Mouse (Mus musculus) 416B (cell line): Measurements from ENCODE around the gene Tm9sf4.

Experiments
- DNase-seq: peaks from one replicate; pipeline ENCODE4 v3.0.0; 2011; ENCODE audit warnings: low read depth

Gene Tm9sf4

DNA sequence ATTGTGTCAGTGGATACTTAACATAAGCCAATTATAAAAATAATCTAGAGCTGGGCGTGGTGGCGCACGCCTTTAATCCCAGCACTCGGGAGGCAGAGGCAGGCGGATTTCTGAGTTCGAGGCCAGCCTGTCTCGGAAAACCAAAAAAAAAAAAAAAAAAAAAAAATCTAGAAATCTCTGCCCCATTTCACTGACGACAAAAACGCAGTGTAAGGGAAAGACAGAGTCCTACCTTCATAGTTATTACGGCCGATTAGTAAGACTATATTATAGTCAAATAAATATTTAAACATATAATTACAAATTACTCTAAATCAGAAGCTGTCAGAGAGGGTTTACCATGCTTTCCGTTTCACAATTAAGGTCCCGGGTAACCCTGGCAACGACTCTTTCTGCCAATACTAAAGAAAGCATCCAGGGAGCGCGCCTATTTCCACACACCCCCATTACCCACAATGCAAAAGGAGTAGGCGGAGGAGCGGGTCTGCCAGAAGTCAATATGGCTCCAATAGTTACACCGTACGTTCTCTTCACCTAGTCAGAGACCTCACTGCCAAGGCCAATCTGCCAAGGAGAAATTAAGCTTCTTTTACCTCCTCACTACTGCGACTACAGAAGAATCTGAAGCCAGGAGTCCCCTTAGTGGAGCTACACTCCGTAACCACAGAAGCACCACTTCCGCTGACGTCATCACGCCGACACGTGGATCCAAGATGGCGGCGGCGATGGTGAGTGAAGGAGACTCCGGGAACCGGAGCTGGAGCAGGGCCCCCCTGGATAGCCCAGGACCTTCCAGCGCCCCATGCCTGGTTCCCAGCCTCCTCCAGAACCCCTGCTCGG is at the start of gene Tm9sf4:
Tm9sf4 (plus strand) TSS at position 460 of the 840 bp plus-strand sequence.
- peak; percentile 96 for DNase-seq

DNA sequence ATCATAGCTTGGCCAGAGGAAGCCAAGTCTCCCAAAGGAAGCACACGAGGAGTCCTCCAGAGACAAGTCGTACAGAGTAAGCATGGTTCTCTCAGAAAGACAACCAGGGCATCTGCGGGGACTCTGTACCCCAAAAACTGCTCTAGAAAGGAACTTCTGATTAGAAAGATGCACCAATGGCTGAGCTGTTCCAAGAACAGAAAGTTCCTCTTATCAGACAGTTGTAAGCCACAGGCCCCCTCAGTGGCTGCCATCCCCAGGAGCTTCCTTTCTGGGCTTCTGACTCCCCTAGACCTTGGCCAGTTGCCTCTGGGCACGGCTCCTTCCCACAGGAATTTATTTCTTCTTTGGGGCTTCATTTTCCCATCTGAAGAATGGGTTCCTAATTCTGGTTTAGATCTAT is 45.4 kb upstream of the Tm9sf4 start:
- no peak for DNase-seq

DNA sequence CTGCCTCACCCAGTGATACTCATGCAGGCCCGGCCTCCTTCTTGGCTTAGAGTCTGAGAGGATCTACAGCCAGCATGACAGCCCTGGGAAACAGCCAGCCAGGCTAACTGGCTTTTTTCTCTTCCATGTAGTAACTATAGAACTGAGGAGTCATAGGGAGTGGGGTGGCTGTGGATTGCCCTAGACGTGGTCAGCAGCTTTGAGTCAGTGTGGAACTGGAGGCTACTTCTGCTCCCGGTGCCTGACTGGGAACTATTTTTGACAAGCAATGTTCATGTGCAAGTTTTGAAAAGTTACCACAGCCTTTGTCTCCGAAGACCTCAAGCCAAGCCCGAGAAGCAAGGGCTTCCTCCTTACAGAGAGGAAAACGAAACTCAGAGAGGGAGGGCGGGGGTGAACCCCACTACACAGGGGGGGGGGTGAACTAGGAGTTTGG is 44.0 kb upstream of the Tm9sf4 start:
- DNase-seq: peak; percentile 47

DNA sequence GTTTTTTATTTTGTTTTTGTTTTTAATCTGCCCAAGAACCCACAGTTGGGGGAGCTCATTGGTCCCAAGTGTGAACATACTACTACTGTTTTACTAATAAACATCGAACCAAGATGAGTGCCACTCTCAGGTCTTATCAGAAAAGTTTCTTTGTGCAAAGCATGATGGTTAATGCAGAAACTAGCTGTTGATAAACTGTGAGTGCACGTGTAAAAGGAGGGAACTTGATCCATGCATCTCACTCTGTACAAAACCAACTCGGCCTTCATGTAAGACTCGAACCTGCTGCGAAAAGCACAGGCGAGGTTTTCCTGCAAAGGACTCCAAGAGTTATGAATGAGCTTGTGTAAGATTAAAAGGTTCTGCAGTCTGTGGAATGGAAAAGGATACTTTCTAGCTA is 41.6 kb upstream of the Tm9sf4 start:
- no peak for DNase-seq

DNA sequence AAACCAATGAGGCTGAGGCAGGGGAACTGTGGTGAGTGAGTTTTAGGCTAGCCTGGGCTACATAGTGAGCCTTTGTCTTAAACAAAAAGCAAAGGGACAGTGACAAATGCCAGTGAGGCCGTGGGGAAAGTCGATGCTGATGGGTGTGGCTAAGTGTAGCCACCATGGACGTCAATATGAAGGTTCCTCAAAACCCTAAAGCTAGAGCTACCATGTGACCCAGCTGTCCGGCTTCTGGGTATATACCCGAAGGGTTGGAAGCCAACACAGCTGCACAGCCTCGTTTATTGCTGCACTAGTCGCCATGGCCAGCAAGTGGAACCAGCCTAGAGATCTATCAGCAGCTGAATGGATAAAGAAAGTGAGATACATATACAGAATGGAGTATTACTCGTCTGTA is 41.0 kb upstream of the Tm9sf4 start:
- DNase-seq: no peak

DNA sequence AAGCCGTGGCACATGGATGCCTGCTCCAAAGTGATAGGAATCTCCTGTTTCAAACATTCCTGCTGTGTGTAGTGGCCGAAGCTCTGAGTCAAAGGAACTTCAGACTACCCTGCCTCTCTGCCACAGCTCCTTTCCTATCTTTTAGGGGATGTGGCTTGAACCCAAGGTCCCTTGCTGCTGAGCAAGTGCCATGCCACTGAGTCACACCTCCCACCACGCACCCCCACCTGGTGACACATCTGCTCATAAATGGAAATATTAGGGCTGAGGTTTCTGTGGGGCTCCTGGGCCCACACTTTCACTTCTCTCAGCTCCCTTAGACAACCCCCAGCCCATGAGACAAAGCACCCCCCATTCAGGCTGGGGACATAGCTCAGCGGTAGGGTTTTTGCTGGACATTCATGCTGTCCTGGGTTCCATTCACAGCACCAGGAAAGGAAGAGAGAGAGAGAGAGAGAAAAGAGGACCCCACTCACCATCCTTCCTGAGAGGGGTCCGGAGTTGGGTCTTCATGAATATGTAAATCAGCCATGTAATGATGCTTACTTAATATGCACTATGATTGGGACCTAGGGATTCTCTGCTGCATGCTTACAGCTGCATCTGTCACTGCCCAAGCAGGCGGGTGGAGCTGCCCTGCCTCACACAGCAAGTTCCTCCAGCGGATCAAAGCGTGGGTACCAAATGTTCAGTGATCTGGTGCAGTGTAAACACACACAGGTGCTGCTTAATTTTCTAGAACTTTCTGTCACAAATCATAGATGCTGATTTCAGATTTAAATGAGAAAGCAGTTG is 39.1 kb upstream of the Tm9sf4 start:
- peak; percentile 49 for DNase-seq

DNA sequence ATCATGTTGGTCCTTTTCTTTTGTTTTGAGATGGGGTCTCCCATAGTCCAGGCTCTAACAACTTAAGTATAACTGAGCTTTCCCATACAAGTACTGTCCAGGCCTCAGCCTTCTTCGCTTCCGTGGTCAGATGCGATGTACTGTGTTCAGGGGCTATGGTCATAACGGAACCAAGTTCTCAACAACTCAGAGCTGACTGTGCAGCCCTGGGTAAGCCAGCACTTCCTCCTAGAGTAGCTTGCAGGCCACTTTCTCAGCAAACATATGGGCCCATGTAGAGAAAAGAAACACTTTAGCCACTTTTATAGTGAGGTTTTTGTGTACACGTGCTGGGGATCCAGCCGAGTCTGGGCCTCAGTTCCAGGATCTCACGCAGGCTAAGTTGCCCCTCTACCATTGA is 38.4 kb upstream of the Tm9sf4 start:
- no peak for DNase-seq

DNA sequence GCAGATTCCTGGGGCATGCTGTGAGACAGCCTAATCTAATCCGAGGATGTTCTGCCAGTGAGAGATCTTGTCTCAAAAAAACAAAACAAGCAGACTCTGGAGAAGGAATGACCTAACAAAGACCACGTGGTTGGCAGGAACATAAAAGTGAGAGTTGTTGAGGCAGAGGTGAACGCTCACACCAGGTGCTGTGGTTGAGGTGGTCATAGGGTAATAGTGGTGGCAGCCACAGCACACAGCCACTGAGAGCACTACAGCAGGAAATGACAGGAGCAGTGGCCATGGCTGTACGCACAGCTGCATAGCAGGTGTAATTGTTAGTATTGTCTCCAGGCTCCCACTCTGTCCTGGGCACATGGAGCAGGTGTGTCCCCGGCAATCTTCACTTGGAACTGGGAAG is 35.2 kb upstream of the Tm9sf4 start:
- DNase-seq: no peak

DNA sequence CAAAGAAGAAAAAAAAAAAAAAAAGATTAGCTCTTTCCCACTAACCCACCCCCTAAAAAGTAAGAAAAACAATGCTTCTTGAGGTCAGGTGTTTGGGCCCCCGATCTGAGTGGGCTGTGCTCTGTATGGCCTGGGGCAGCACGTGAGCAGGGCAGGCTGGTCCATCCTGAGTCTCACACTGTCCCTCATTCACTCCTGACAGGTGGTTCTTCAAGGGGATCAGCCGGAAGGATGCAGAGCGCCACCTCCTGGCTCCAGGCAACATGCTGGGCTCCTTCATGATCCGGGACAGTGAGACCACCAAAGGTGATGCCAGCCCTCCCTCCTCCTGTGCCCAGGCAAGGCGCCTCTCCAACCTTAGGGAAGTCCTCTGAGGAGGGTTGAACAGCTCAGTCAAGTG is 30.1 kb upstream of the Tm9sf4 start:
- DNase-seq: no peak

DNA sequence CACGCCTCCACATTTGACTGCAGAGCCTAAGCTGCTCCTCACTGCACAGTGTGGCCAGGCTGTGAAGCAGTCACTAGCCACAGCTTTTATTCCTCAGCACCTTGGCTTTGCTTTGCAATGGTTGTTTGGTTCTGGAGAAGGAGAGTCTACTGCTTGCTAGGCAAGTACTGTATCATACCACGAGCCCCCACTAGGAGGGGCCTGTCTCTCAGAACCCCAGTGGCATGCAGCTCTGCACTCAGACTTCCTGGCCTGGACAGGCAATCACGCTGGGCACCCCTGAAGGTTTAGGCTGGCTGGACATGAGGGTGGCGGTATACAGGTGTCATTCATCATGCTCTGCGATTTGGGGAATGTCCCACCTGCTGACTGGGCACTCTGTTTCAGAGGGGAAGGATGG is 26.9 kb upstream of the Tm9sf4 start:
- DNase-seq: no peak

DNA sequence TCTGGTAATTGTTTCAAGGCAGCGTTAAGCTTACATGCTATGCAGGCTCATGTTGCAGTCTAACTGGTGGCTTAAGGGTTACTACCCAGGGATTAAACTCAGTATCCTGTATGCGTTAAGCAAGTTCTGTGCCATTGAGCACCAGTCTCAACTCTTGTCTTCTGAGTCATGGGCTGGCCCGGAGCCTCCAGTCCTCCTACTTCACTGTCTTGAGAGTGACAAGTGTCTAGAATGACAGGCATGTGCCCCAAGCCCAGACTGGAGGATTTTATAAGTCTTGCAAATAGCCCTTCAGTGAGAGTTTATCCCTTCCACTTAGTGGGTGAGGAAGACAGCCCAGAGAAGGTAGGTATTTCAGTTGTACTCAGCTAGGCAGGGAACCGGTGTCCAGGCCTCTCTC is 24.9 kb upstream of the Tm9sf4 start:
- no peak for DNase-seq

DNA sequence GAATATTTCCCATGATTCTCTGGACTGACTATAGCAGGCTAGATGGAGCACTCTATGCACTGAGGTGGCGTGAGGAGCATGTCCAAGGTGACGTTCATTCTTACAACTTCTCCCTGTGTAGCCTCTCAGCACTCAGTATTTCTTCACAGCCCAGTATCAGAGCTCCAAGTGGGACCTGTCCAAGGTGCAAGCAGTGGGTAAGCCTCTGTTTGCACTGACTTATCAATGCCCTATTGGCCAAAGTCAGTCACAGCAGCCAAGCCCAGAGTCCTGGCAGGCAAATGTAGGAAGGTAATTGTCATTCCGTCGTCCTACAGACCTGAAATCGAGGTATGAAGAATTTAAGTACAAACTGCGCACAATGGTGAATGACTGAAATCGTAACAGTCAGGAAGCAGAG is 21.9 kb upstream of the Tm9sf4 start:
- no peak for DNase-seq

DNA sequence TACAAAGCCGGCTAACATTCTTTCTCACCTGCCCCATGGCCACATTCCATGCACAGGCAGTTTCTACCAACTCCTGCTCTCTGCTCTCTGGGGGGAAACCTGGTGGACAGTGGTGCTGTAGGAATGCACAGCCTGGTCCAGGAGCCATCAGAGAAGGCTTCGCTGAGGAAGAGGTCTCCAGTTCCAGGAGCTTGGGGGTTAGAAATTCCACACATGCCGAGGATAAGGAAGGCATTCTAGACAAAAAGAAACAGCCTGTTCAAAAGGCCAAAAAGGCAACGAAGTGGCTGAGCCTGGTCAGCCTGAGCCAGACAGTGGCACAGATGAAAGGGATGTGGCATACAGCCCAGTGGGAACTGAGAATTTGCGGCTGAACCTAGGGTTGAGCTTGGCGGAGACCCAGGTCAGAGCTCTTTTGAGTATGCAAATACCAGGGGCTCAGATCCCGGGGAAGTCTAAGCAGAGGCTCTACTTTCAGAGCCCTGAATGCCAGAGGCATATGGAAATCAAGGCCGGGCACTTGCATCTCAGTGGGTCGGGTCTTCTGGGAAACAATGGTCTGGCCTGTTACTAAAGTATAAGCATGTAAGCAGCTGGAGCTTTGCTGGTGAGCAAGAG is 21.0 kb upstream of the Tm9sf4 start:
- no peak for DNase-seq

DNA sequence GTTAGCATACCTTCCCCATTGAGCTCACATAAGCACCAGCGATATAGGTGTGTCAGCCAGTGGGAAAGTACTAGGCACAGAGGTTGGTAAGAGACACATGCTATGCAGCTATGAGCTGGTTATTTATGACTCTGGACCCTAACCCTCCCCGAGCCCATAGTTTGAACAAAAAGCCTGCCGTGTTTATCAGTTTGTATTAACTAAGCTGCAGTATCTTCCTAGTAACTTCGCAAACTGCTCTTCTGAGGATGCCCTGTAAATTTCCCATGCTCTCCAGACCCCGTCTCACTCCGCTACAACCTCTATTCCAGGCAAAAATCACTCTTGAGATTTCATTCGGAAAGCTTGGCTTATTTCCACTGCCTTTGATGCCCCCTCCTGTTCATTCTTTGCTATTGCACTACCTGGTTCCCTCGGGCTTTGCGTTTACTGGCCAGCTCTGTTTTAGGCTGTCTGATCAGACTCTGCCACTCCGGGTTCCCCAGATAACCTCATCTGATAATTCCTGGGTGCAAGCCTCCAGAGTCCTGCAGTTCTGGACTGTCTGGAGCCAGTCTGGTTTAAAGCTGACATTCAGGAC is 18.4 kb upstream of the Tm9sf4 start:
- peak; percentile 60 for DNase-seq

DNA sequence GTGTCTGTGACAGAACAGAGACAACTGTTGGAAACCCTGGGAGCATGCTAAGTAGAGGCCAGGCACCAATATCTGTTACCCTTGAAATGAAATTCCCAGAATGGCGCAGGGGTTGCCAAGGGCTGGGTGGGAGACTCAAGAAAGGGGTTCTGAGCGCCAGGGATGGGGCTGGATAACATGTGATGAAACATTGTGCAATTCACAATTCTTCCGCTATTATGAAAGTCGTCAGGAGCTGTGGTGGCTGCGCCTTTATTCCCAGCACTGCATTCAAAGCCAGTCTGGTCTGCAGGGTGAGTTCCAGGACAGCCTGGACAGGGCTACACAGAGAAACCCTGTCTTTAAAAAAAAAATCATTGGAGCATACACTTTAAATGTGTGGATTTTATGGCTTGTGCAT is 15.8 kb upstream of the Tm9sf4 start:
- DNase-seq: no peak

DNA sequence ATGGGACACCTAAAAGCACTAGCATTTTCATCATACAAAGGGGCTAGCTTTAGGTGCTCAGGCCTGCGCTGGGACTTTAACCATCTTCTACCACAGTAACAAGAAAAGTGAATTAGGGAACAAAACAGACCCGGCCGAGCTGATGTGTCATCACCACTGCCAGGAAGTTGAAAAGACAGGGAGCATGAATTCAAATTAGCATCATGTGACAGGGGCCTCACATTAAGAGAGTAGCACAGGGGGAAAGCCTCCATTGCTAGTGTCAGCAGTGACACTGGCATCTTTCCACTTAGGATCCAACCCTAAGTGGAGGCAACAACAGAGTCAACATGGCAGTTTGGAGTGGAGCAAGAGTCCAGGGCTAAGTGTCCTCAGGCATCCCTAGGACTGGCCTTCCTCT is 13.9 kb upstream of the Tm9sf4 start:
- peak; percentile 58 for DNase-seq

DNA sequence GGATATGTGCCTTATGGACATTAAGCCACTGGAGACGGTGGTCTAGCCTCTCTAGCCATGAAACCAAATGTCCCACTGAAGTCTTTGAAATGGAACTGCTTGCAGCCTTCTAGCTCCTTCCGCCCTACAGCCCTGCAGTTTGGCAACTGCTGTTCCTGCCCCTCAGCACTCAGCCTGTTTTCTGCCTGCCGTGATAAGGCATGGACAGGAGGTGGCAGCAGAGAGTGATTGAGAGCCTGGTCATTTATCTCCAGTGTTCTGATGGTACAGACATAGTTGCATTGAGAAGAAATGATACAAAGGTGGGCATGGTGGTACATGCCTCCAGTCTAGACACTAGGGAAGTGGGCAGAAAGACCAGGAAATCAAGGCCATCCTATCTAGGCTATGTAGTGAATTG is 13.4 kb upstream of the Tm9sf4 start:
- peak; percentile 80 for DNase-seq

DNA sequence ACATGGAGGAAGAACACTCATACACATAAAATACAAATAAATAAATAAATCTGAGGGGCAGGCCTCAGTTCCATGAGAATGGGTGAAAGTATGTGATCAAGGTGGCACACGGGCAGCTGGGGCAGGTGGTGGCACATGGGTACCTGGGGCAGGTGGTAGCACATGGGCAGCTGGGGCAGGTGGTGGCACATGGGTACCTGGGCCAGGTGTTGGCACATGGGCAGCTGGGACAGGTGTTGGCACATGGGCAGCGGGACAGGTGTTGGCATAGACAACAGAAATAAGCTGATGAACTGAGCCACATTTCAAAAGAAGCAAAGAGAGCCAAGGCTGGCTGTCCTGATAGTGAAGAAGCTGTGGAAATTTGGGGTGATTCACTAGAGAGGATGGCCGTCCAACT is 11.4 kb upstream of the Tm9sf4 start:
- DNase-seq: no peak

DNA sequence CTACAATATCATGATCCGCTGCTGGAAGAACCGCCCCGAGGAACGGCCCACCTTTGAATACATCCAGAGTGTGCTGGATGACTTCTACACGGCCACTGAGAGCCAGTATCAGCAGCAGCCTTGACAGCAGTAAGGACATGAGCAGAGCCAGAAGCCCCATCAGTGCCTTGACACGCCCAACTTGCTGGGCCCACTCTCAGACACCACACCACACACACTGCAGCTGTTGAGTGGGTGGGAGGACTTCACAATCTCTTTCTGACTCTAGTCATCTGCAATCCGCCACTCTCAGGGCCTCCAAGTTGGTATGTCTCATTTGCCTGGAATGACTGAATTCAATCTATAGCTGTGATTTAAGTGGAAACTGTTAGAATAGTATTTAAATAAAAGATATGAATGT is 10.1 kb upstream of the Tm9sf4 start:
- no peak for DNase-seq

DNA sequence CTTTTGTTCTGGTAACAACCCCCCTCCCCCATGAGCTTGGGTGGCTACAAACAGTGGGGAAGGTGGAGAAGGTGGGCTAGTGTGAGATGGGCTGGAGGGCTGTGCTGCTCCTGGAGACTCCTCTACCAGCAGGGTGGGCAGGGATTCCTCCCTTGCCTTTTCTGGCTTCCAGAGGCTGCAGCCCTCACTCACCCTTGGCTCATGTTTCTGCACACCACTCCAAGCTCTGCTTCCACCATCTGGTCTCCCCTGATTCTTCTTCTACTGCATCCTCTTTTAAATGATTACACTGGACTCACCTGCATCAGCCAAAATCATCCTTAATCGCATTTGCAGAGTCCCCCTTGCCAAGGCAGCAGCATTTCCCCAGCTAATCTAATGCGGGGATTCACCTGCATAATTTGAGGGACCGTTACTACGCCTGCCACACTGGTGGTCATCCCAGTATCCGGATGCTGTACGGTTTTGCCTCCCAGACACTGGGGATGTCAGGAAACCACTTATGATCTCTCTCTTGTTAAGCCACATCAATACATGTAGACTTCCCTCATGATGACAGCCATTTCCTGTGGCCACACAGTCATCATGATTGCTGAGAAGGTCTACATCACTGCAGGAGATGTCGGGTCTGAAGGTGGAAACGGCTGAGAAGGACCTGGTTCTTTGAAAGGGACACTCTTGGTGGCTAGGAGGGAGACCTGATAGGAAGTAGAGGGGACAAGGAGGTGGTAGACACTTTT is 9.0 kb upstream of the Tm9sf4 start:
- peak; percentile 76 for DNase-seq

DNA sequence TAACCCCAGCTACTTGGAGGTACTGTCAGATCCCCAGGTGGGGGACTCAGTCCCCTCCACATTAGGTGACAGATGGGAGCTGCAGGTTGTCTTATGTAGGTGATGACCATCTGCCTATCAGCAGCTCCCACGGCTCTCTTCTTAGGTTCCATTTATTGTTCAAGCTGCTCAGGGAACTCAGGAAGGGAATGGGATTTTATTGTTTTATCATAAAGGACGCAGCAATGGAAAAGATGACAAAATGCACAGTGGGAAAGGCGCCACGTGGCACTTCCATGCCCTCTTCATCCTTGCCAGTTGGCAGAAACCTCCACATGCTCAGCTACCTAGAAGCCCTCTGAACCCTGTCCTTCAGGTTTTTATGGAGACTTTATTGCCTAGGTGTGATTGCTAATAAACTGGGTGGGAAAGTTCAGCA is 8.1 kb upstream of the Tm9sf4 start:
- no peak for DNase-seq

DNA sequence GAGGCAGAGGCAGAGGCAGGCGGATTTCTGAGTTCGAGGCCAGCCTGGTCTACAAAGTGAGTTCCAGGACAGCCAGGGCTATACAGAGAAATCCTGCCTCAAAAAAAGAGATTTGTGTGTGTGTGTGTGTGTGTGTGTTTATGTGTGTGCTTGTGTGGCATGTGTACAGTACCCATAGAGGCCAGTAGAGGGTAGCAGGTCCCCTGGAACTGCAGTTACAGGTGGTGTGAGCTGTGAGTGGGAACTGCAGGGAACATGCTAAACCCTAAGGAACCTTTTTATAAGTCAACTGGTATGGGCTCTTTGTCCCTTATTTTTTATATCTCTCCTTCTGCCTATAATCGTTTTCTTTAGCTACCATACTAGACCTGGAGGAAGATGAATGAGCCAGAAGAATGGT is 3.8 kb upstream of the Tm9sf4 start:
- DNase-seq: peak; percentile 69
